Mouse (Mus musculus) mammary gland, adult 2 months (tissue): ENCODE results near the gene Gm20914. TPM values are rescaled to one million over a fixed set of nuclear protein-coding genes. Genes with fewer than 3 reads are reported as not detected.

ENCODE experiments used
- polyA plus RNA-seq: library from polyadenylated mRNA; depleted of rRNA; stranded (reverse); fragments of >200 nt; gene quantifications from 2 replicates; pipeline ENCODE4 v1.2.3, GENCODE M21; 2012; ENCODE audit warnings: low replicate concordance; rRNA removed

Gene Gm20914
- polyA plus RNA-seq: not detected in 2 replicates

GRCm38 (mm10) chrY:5725678-5726077, at the start of gene Gm20914:
Gm20914 (plus strand) TSS chrY:5725978.

Other genes with a start within 250 kb of the Gm20914 start
- not detected in 2 replicates for gene Gm21854, start 69.0 kb upstream of the Gm20914 start, polyA plus RNA-seq
- not detected in 2 replicates for gene Gm28171, start 67.4 kb downstream of the Gm20914 start, polyA plus RNA-seq
- gene Gm21778, start 216.5 kb downstream of the Gm20914 start, polyA plus RNA-seq: not detected in 2 replicates